Mouse (Mus musculus) ES-E14 (cell line): Measurements from ENCODE around the gene Uts2. TPM values are rescaled to one million over a fixed set of nuclear protein-coding genes. Genes with fewer than 3 reads are reported as not detected.
"Not testable (repeated sequence)": the region's sequence is repeated elsewhere in the genome, so short reads cannot be mapped to it uniquely, and the experiment has no call there.

Source experiments
- DNase-seq: peaks from one replicate; pipeline ENCODE4 v3.0.0-alpha.2; 2013; ENCODE audit warnings: low read depth, low spot score
- H3K27ac ChIP-seq: 2 replicates; pipeline ENCODE4 v1.5.1; 2012; ENCODE audit warnings: low read depth, mild to moderate bottlenecking, low read length, moderate library complexity, mixed read lengths; ENCODE audit not compliant: poor library complexity, insufficient read depth, severe bottlenecking
- H3K36me3 ChIP-seq: 2 replicates; pipeline ENCODE4 v1.6.1; 2012; ENCODE audit warnings: mild to moderate bottlenecking, low read length, moderate library complexity, mixed read lengths; ENCODE audit not compliant: control insufficient read depth, poor library complexity, insufficient read depth, severe bottlenecking
- H3K4me1 ChIP-seq, 2 experiments: fragments of 150-350 bp in 1 of 2; sonication (generic) in 1 of 2; 2 replicates each; pipeline ENCODE4 v1.6.1; 2012; ENCODE audit warnings: low read length in 2 of 2, mild to moderate bottlenecking in 1 of 2, mixed read lengths in 1 of 2; ENCODE audit not compliant: control insufficient read depth in 2 of 2, insufficient read depth in 2 of 2, poor library complexity in 1 of 2
- H3K4me3 ChIP-seq, 2 experiments: fragments of 150-350 bp in 1 of 2; sonication (generic) in 1 of 2; 2 replicates each; pipeline ENCODE4 v1.5.1; 2012; ENCODE audit warnings: low read length in 2 of 2, low read depth in 1 of 2, mild to moderate bottlenecking in 1 of 2, mixed read lengths in 1 of 2; ENCODE audit not compliant: insufficient read depth in 1 of 2, poor library complexity in 1 of 2, severe bottlenecking in 1 of 2
- H3K9ac ChIP-seq: 2 replicates; pipeline ENCODE4 v1.6.1; 2012; ENCODE audit warnings: low read depth, mild to moderate bottlenecking, low read length, mixed read lengths; ENCODE audit not compliant: poor library complexity, insufficient read depth, severe bottlenecking
- H3K9me3 ChIP-seq: fragments of 150-350 bp; sonication (generic); 2 replicates; pipeline ENCODE4 v1.6.1; 2012; ENCODE audit warnings: low read depth, mild to moderate bottlenecking, low read length; ENCODE audit not compliant: control insufficient read depth, insufficient read depth
- CHD2 ChIP-seq: IDR thresholded peaks from 2 replicates; pipeline ENCODE4 v1.6.1; 2014; ENCODE audit warnings: mild to moderate bottlenecking, low read depth, low read length, inconsistent platforms
- HCFC1 ChIP-seq: IDR thresholded peaks from 2 replicates; pipeline ENCODE4 v1.6.1; 2012; ENCODE audit warnings: low read length, inconsistent platforms, borderline replicate concordance; ENCODE audit not compliant: insufficient read depth
- MAFK ChIP-seq: IDR thresholded peaks from 2 replicates; pipeline ENCODE4 v1.6.1; 2014; ENCODE audit warnings: mild to moderate bottlenecking, low read depth, low read length, inconsistent platforms; ENCODE audit not compliant: insufficient read depth
- ZC3H11A ChIP-seq: IDR thresholded peaks from 2 replicates; pipeline ENCODE4 v1.6.1; 2012; ENCODE audit warnings: low read depth, mild to moderate bottlenecking, inconsistent platforms, low read length, borderline replicate concordance
- ZNF384 ChIP-seq: IDR thresholded peaks from 2 replicates; pipeline ENCODE4 v1.6.1; 2012; ENCODE audit warnings: low read depth, low read length, inconsistent platforms
- in situ Hi-C, 2 experiments: fragments of 600-800 bp; cut with MboI; formaldehyde crosslinking; loops; one replicate each; pipeline ENCODE4 v1.15.1; 2025; ENCODE audit warnings: low sequenced_read_pairs in 2 of 2, inconsistent platforms in 1 of 2; ENCODE audit not compliant: unreplicated experiment in 2 of 2
- total RNA-seq: library from RNA; depleted of rRNA; stranded (reverse); fragments of 300-350 nt; gene quantifications from 2 replicates; pipeline ENCODE4 v1.2.3, GENCODE M21; 2012

The Uts2 gene
- total RNA-seq, 1 experiment, result not detected

DNA sequence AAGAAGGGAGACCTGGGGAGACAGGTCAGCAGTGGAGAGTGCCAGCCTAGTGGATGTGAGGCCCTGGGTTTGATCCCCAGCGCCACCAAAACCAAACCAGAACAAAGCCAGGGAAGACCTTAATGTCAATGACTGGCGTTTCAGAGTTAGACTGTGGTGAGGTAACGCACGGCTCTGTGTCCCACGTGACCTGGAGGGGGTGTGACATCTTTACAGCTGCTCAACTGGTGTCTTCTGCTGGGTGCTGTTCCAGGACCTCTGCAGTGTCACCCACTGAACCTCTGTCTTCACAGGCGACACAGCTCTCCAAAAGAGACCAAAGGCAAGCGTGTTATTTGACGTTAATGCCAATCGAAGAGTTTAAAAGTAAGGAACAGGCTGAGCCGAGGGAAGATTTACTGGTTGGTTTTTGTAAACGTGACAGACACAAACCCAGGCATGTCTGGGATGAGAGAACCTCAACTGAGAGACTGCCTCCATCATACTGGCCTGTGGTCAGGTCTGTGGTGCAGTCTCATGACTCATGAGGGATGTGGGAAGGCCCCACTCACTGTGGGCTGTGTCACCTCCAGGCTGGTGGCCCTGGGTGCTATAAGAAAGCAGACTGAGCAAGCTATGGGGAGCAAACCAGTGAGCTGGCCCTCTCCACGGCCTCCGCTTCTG lies 8.9 kb downstream of the Uts2 start:
- no peaks in the 10 kb centered on the region for H3K4me1 ChIP-seq
- no peaks in the 10 kb centered on the region for H3K36me3 ChIP-seq
- no peak for DNase-seq
- no peak overlapping the region for H3K4me3 ChIP-seq
- H3K9ac ChIP-seq, result no peak overlapping the region
- H3K27ac ChIP-seq, result no peak overlapping the region
- no peaks in the 10 kb centered on the region for H3K9me3 ChIP-seq
- TF ChIP-seq HCFC1 (no peak), ZC3H11A (no peak), MAFK (no peak), CHD2 (no peak), ZNF384 (no peak)
- in situ Hi-C loops, result no loop called here

GRCm38 (mm10) chr4:151006945-151007344 lies 10.0 kb downstream of the Uts2 start:
- H3K4me1 ChIP-seq, result no peaks in the 10 kb centered on the region
- in situ Hi-C loops, result no loop called here
- no peak overlapping the region for H3K27ac ChIP-seq
- no peaks in the 10 kb centered on the region for H3K9me3 ChIP-seq
- H3K9ac ChIP-seq, result no peak overlapping the region
- peak; percentile 54 for DNase-seq
- H3K36me3 ChIP-seq, result no peaks in the 10 kb centered on the region
- no peak overlapping the region for H3K4me3 ChIP-seq
- TF ChIP-seq ZNF384 (no peak), CHD2 (no peak), ZC3H11A (no peak), MAFK (no peak), HCFC1 (no peak)

- DNase-seq, result no peak
- H3K4me3 ChIP-seq, result no peak overlapping the region
- no peaks in the 10 kb centered on the region for H3K9me3 ChIP-seq
- TF ChIP-seq HCFC1 (no peak), ZC3H11A (no peak), MAFK (no peak)
- no peak overlapping the region for H3K9ac ChIP-seq
- peaks cover 3% of the 10 kb centered on the region; the same call in 1 of the 2 replicates for H3K36me3 ChIP-seq
- in situ Hi-C loops, result no loop called here
- H3K27ac ChIP-seq, result no peak overlapping the region
- peaks cover 0 to 3% of the 10 kb centered on the region in 2 experiments; a peak in 1 of 4 replicates for H3K4me1 ChIP-seq
These were observed 13.4 kb downstream of the Uts2 start for GRCm38 (mm10) chr4:151010316-151010715.

DNA sequence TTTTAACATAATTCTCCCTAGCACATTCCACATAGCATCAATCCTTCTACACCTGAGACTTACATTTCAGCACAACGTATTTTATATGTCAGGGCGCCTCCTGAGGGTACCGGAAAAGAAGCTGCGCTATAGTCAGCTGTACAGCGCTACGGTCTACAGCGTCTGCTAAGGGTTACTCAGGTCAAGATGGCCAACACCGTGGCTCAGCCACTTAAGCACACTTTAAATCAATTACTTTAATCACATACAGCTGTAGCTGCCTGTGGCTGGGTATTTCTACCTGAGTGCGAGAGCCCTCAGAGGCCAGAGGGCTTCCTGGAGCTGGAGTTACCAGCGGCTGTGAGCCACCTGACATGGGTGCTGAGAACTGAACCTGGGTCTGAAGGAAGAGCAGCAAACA lies 19.0 kb downstream of the Uts2 start:
- no peak overlapping the region for H3K9ac ChIP-seq
- peaks cover 9% of the 10 kb centered on the region; the same call in 1 of the 2 replicates for H3K36me3 ChIP-seq
- no peaks in the 10 kb centered on the region for H3K9me3 ChIP-seq
- TF ChIP-seq ZC3H11A (no peak), ZNF384 (no peak), MAFK (no peak), CHD2 (no peak), HCFC1 (no peak)
- H3K4me1 ChIP-seq, result peaks cover 0 to 3% of the 10 kb centered on the region in 2 experiments; a peak in 1 of 4 replicates
- H3K4me3 ChIP-seq, result no peak overlapping the region
- no peak overlapping the region for H3K27ac ChIP-seq
- in situ Hi-C loops, result no loop called here
- DNase-seq, result no peak

DNA sequence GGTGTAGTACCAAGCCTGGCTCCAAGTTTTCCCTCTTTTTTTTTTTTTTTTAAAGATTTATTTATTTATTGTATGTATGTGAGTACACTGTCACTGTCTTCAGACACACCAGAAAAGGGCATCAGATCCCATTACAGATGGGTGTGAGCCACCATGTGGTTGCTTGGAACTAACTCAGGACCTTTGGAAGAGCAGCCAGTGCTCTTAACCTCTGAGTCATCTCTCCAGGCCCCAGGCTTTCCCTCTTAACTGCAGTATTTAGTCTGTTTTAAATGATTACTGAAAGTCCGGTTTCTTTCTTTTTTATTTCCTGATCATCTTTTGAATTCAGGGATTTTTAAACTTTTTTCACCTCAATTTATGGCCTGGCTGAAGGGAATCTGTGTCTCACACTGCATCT lies 20.5 kb downstream of the Uts2 start:
- H3K9ac ChIP-seq, H3K27ac ChIP-seq, H3K4me3 ChIP-seq, H3K4me1 ChIP-seq, DNase-seq, H3K9me3 ChIP-seq, in situ Hi-C loops: not testable (repeated sequence)
- H3K36me3 ChIP-seq, result peaks cover 12% of the 10 kb centered on the region; the same call in 1 of the 2 replicates
